Mouse (Mus musculus) lung, adult 18-20 months (tissue): ENCODE results near the gene Fbxl7.
A peak's percentile ranks its signal among the peaks of the same experiment; 100 is the strongest.

Experiments
- DNase-seq, 2 experiments: peaks; one replicate each; pipeline ENCODE4 v3.0.0; 2022; ENCODE audit warnings: mixed read lengths in 2 of 2

The Fbxl7 gene

DNA sequence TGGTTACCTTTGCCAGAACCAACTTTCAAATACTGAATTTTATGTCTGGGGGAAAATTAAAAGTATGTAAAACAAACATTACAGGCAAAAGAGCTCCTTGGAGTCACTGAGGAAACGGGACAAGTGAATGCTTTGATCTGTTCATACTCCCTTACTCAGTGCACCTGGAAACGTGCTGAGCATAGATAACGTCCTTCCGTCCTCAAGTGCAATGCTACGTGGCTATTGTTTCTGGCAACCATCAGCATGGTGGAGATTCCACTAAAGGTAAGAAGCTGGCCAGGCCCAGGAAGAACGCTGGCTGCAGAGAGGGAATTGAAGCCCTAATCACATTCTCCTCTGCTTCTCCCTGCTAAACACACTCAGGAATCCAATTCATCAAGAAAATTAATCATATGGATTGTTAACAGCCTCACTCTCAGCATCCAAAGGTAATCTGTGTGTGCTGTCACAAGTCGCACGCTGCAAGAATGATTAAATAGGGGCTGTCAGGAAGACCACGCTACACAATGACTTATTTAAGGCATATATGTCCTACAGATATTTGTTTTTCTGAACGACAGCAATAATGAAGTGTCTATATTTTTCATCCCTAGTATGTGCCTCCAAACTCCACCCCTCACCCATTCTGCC lies 206.8 kb downstream of the Fbxl7 start:
- DNase-seq = no peak

DNA sequence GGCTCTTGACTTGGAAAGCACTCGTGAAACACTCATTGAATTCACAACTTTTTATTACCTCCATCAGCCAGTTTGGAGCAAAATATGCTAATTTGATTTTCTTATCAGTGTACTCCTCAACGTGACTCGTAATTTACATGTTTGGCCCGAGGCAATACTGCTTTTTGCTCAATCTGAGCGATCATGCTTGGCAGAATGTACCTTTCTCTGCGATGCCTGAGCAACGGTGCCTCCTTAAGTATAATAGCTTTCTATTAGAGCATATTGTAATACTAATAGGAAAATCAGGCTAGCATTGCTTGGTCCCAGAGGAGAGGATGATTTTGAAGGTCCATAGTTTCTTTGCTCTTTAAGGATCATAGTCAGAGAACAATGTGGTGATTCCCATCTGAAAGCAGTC lies 207.7 kb downstream of the Fbxl7 start:
- DNase-seq = no peak

- DNase-seq = no peak
Observed at GRCm38 (mm10) chr15:26682279-26682678, 213.1 kb downstream of the Fbxl7 start.

GRCm38 (mm10) chr15:26673239-26673859 lies 222.0 kb downstream of the Fbxl7 start:
- DNase-seq = peak; percentile 3 to 15

GRCm38 (mm10) chr15:26654988-26655387 lies 240.4 kb downstream of the Fbxl7 start:
- no peak for DNase-seq

- no peak for DNase-seq
Observed at GRCm38 (mm10) chr15:26642563-26642962, 252.8 kb downstream of the Fbxl7 start.

DNA sequence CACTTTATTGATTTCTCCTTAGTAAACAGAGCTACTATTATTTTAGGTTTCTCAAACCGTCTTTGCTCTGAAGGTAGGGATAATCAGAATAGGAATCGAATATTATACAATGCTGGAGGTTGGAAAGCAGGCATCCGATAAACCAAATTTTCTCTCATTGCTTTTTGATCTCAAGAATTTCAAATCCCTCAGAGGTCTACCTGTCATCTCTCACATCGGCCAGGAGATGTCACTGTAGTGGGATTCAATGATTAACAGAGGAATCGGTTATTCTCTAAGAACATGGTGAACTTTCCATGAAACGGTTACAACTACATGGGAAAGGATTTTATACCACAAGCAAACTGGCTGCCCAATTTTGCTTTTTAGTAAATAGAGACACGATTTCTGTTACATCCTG lies 255.7 kb downstream of the Fbxl7 start:
- no peak for DNase-seq

DNA sequence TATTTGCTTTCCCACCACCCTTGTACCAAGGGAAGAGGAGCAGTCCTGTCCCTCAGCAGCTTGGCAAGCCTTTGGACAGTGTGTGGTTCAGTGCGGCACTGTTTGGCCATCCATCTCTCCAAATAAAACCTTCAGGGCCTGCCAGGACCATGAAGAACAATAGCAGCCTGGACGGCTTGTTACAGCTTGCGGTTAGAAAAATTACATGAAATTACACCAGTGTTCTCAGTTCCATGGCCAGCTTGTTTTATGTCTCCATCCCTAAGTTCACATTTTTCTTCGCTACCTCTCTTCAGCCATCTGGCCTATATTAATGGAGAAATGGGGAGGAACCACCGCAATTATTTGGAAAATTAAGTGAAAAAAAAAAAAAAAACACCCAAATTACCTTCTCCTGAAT lies 259.8 kb downstream of the Fbxl7 start:
- no peak for DNase-seq

GRCm38 (mm10) chr15:26628181-26628580 lies 267.2 kb downstream of the Fbxl7 start:
- DNase-seq = no peak

DNA sequence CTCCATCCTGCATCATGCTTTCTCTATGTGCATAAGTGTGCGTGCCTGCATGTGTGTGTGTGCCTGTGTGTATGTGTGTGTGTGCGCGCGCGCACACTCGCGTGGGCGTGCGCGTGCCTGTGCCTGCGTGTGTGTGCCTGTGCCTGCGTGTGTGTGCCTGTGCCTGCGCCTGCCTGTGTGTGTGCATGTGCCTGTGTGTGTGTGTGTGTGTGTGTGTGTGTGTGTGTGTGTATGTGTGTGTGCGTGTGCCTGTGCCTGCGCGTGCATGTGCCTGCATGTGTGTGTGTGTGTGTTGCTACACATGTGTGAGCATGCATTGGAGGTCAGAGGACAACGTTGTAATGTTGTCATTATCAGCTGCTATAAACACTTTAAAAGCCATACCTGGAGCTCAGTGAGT lies 272.1 kb downstream of the Fbxl7 start:
- DNase-seq = no peak

- peak; percentile 28 to 42 for DNase-seq
Observed at GRCm38 (mm10) chr15:26620279-26620678, 275.1 kb downstream of the Fbxl7 start.

GRCm38 (mm10) chr15:26619221-26619620 lies 276.2 kb downstream of the Fbxl7 start:
- DNase-seq = peak in 1 of 2 experiments; percentile 7

DNA sequence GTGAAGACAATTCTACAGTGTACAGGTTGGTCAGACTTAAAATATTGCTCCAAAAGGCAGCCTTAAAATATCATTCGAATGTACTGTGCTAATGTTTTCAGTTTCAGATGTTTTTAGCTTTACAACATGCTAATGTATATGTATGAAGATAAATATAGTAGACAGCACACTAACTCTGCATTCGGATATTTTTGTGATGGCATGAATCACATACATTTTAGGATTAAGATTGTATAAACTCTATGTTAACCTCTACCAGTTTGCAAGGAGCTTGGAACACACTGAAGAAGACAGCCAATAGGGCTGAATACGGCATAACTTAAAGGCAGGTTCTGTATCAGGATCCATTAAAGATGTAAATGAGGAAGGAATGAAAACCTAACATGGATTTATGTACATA lies 299.1 kb downstream of the Fbxl7 start:
- no peak for DNase-seq

- DNase-seq = peak in 1 of 2 experiments; percentile 15
Observed at GRCm38 (mm10) chr15:26579947-26580709, 315.3 kb downstream of the Fbxl7 start.

- DNase-seq = no peak
Observed at GRCm38 (mm10) chr15:26578500-26578899, 316.9 kb downstream of the Fbxl7 start.

DNA sequence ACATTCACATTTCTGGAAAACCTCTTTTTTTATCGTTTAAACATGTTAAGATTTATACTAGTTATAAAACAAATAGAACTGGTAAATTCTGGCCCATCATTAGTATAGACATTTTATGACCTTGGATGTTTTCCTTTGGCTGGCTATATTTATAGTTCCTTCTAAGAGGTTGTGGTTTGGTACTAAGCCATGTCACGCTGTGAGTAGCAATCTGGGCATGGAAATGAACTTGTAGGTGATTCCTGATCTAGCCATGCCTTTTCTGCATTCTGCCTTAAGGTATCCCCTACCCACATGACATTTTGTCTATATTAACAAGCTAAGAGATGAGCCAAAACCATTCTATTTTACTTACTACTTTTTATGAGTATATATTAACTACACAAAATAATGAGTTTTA lies 329.3 kb downstream of the Fbxl7 start:
- DNase-seq = no peak

- no peak for DNase-seq
Observed at GRCm38 (mm10) chr15:26553620-26554019, 341.8 kb downstream of the Fbxl7 start.

DNA sequence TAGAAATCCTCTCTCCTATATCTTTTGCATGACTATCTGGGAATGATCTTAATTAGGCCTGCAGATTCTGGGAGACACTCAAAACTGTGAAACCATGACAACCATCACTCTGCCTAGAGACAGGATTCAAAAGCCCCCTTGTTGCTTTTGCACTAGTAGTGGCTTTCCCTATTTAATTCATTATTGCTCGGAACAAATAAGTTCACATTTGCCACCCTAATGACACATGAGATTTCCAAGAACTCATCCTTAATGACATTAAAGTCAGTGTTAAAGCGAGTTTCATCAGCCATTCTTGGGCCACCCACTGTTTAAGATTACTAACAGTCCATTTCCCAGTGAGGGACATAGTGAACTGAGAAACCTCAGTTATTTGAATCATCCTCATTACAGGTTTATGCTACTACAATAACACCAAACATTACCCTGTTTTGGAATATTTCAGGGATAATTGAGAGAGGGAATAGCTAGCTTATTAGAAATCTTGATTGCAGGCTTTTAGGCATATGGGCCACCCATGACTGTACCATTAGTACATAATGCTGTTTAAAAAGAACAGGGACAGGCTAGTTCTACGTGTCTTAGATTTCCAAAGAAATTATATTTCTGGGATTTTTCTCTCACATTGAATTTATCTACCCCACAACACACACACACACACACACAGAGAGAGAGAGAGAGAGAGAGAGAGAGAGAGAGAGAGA lies 361.2 kb downstream of the Fbxl7 start:
- DNase-seq = no peak

GRCm38 (mm10) chr15:26519220-26519631 lies 376.2 kb downstream of the Fbxl7 start:
- DNase-seq = no peak

GRCm38 (mm10) chr15:26501024-26501423 lies 394.4 kb downstream of the Fbxl7 start:
- no peak for DNase-seq
